Mouse (Mus musculus) CH12.LX (cell line): ENCODE data around the gene Ankrd2. TPM values are rescaled to one million over a fixed set of nuclear protein-coding genes. Genes with fewer than 3 reads are reported as not detected.

Source experiments
- DNase-seq: peaks from one replicate; pipeline ENCODE4 v3.0.0-alpha.2; 2013; ENCODE audit errors: extremely low read depth
- H3K27ac ChIP-seq: 2 replicates; pipeline ENCODE4 v1.5.1; 2012; ENCODE audit warnings: low read depth, mild to moderate bottlenecking, control low read depth, moderate library complexity; ENCODE audit not compliant: insufficient read depth
- H3K27me3 ChIP-seq: replicated peaks from 2 replicates; pipeline ENCODE3; 2012; ENCODE audit warnings: inconsistent platforms
- H3K36me3 ChIP-seq, 2 experiments: replicated peaks in 1 of 2; 2 replicates each; pipeline versions ENCODE3 to v1.6.1; 2012; ENCODE audit warnings: inconsistent platforms in 1 of 2, low read length in 1 of 2, mild to moderate bottlenecking in 1 of 2, mixed read lengths in 1 of 2, moderate library complexity in 1 of 2; ENCODE audit not compliant: control insufficient read depth in 1 of 2, insufficient read depth in 1 of 2
- H3K4me1 ChIP-seq, 2 experiments: 2 replicates each; pipeline ENCODE4 v1.6.1; 2012; ENCODE audit warnings: inconsistent platforms in 1 of 2, moderate library complexity in 1 of 2; ENCODE audit not compliant: insufficient read depth in 2 of 2, control insufficient read depth in 1 of 2
- H3K4me2 ChIP-seq: 2 replicates; pipeline ENCODE4 v1.6.1; 2012; ENCODE audit warnings: low read depth, mild to moderate bottlenecking, control low read depth; ENCODE audit not compliant: poor library complexity, insufficient read depth, severe bottlenecking
- H3K4me3 ChIP-seq, 3 experiments: fragments of 150-350 bp in 1 of 3; sonication (generic) in 1 of 3; replicated peaks in 1 of 3; 2 replicates each; pipeline versions ENCODE3 to v1.5.1; 2011 to 2012; ENCODE audit warnings: low read depth in 2 of 3, low read length in 2 of 3, mild to moderate bottlenecking in 2 of 3, moderate library complexity in 2 of 3, control low read depth in 1 of 3, improper control_type of control experiment in 1 of 3, inconsistent platforms in 1 of 3, mixed read lengths in 1 of 3; ENCODE audit not compliant: poor library complexity in 1 of 3
- H3K79me2 ChIP-seq: replicated peaks from 2 replicates; pipeline ENCODE4 v1.6.1; 2012; ENCODE audit warnings: mild to moderate bottlenecking, moderate library complexity; ENCODE audit not compliant: control insufficient read depth, poor library complexity, insufficient read depth, severe bottlenecking; ENCODE audit errors: extremely low read depth
- H3K9ac ChIP-seq: 2 replicates; pipeline ENCODE4 v1.6.1; 2012; ENCODE audit warnings: low read depth, mild to moderate bottlenecking, control low read depth, moderate library complexity; ENCODE audit not compliant: insufficient read depth
- H3K9me3 ChIP-seq: replicated peaks from 2 replicates; pipeline ENCODE3; 2012; ENCODE audit warnings: low read length, inconsistent platforms, mixed read lengths
- BHLHE40 ChIP-seq: IDR thresholded peaks from 2 replicates; pipeline ENCODE4 v1.6.1; 2011; ENCODE audit warnings: mild to moderate bottlenecking, low read depth, low read length, improper control_type of control experiment
- CHD1 ChIP-seq: IDR thresholded peaks from 2 replicates; pipeline ENCODE4 v1.6.1; 2012; ENCODE audit warnings: low read depth, low read length, improper control_type of control experiment, inconsistent platforms
- ETS1 ChIP-seq: conservative IDR thresholded peaks from 2 replicates; pipeline ENCODE4 v1.6.1; 2012; ENCODE audit warnings: low read depth, mild to moderate bottlenecking, inconsistent platforms, low read length, improper control_type of control experiment, moderate library complexity
- GABPA ChIP-seq: IDR thresholded peaks from 2 replicates; pipeline ENCODE4 v1.6.1; 2012; ENCODE audit warnings: low read depth, low read length, improper control_type of control experiment, inconsistent platforms; ENCODE audit not compliant: insufficient replicate concordance
- IRF4 ChIP-seq: IDR thresholded peaks from 2 replicates; pipeline ENCODE4 v1.6.1; 2014; ENCODE audit warnings: low read depth, mild to moderate bottlenecking, inconsistent platforms, low read length, improper control_type of control experiment
- JUN ChIP-seq: IDR thresholded peaks from 2 replicates; pipeline ENCODE4 v1.6.1; 2011; ENCODE audit warnings: low read depth, mild to moderate bottlenecking, low read length, improper control_type of control experiment, moderate library complexity; ENCODE audit not compliant: insufficient read depth
- JUND ChIP-seq: conservative IDR thresholded peaks from 2 replicates; pipeline ENCODE4 v1.6.1; 2011; ENCODE audit warnings: low read depth, low read length, improper control_type of control experiment
- MAFK ChIP-seq: IDR thresholded peaks from 2 replicates; pipeline ENCODE4 v1.6.1; 2011; ENCODE audit warnings: low read length, improper control_type of control experiment; ENCODE audit not compliant: insufficient replicate concordance
- MAZ ChIP-seq: IDR thresholded peaks from 2 replicates; pipeline ENCODE4 v1.6.1; 2012; ENCODE audit warnings: low read depth, mild to moderate bottlenecking, inconsistent platforms, low read length, improper control_type of control experiment, moderate library complexity
- MEF2A ChIP-seq: IDR thresholded peaks from 2 replicates; pipeline ENCODE4 v1.6.1; 2014; ENCODE audit warnings: low read depth, mild to moderate bottlenecking, inconsistent platforms, low read length, improper control_type of control experiment, borderline replicate concordance
- MYC ChIP-seq: IDR thresholded peaks from 2 replicates; pipeline ENCODE4 v1.6.1; 2011; ENCODE audit warnings: low read depth, mild to moderate bottlenecking, improper control_type of control experiment, low read length
- NELFE ChIP-seq: IDR thresholded peaks from 2 replicates; pipeline ENCODE4 v1.6.1; 2011; ENCODE audit warnings: low read depth, low read length, improper control_type of control experiment
- NRF1 ChIP-seq: IDR thresholded peaks from 2 replicates; pipeline ENCODE4 v1.6.1; 2014; ENCODE audit warnings: low read depth, mild to moderate bottlenecking, inconsistent platforms, low read length, improper control_type of control experiment, moderate library complexity
- POLR2A ChIP-seq: IDR thresholded peaks from 2 replicates; pipeline ENCODE4 v1.6.1; 2011; ENCODE audit warnings: low read depth, mild to moderate bottlenecking, improper control_type of control experiment, low read length
- POLR2AphosphoS2 ChIP-seq: IDR thresholded peaks from 2 replicates; pipeline ENCODE4 v1.6.1; 2011; ENCODE audit warnings: low read depth, low read length, improper control_type of control experiment
- RAD21 ChIP-seq: IDR thresholded peaks from 2 replicates; pipeline ENCODE4 v1.6.1; 2011; ENCODE audit warnings: low read depth, mild to moderate bottlenecking, low read length, improper control_type of control experiment, moderate library complexity
- RCOR1 ChIP-seq: conservative IDR thresholded peaks from 2 replicates; pipeline ENCODE4 v1.6.1; 2012; ENCODE audit warnings: low read depth, mild to moderate bottlenecking, inconsistent platforms, low read length, improper control_type of control experiment
- SIN3A ChIP-seq: IDR thresholded peaks from 2 replicates; pipeline ENCODE4 v1.6.1; 2012; ENCODE audit warnings: low read length, improper control_type of control experiment, inconsistent platforms
- SMC3 ChIP-seq: IDR thresholded peaks from 2 replicates; pipeline ENCODE4 v1.6.1; 2011; ENCODE audit warnings: low read depth, low read length, improper control_type of control experiment
- TBP ChIP-seq: conservative IDR thresholded peaks from 2 replicates; pipeline ENCODE4 v1.6.1; 2011; ENCODE audit warnings: low read depth, low read length, improper control_type of control experiment
- TCF12 ChIP-seq: IDR thresholded peaks from 2 replicates; pipeline ENCODE4 v1.6.1; 2014; ENCODE audit warnings: low read depth, mild to moderate bottlenecking, inconsistent platforms, low read length, improper control_type of control experiment
- ZC3H11A ChIP-seq: IDR thresholded peaks from 2 replicates; pipeline ENCODE4 v1.6.1; 2012; ENCODE audit warnings: low read depth, mild to moderate bottlenecking, inconsistent platforms, low read length, improper control_type of control experiment
- ZMIZ1 ChIP-seq: IDR thresholded peaks from 2 replicates; pipeline ENCODE4 v1.6.1; 2012; ENCODE audit warnings: low read depth, mild to moderate bottlenecking, inconsistent platforms, low read length, improper control_type of control experiment
- dilution Hi-C: fragments of 300-500 bp; cut with MboI; formaldehyde crosslinking; loops from 2 replicates; pipeline ENCODE4 v1.14.3; 2020; ENCODE audit warnings: low sequenced_read_pairs; ENCODE audit not compliant: extremely low pct_unique_long_range_greater_than_20kb, extremely low pct_ligation_motif_present
- in situ Hi-C: fragments of 300-500 bp; cut with MboI; formaldehyde crosslinking; loops from 3 replicates; pipeline ENCODE4 v1.14.3; 2019; ENCODE audit warnings: low sequenced_read_pairs, low pct_ligation_motif_present, low pct_unique_long_range_greater_than_20kb, mixed read lengths
- polyA plus RNA-seq: library from polyadenylated mRNA; unstranded; fragments of >175 nt; gene quantifications from 2 replicates; pipeline ENCODE4 v1.2.1, GENCODE M21; 2012; ENCODE audit warnings: low read depth; ENCODE audit not compliant: insufficient read length
- total RNA-seq, 2 experiments: library from RNA; depleted of rRNA; stranded (reverse); fragments of 300-350 nt in 1 of 2; fragments of >200 nt in 1 of 2; gene quantifications; 2 replicates each; pipeline ENCODE4 v1.2.3; 2012 to 2014

Ankrd2 gene
- total and polyA plus RNA-seq, 3 experiments: not detected

- H3K9ac ChIP-seq: no peak overlapping the region
- no peak overlapping the region for H3K4me2 ChIP-seq
- no peak for TF ChIP-seq MEF2A
- H3K4me3 ChIP-seq: no peak overlapping the region
- no peaks in the 10 kb centered on the region for H3K79me2 ChIP-seq
- in situ Hi-C loops (no loop called here), dilution Hi-C loops (no loop called here)
- H3K36me3 ChIP-seq: no peaks in the 10 kb centered on the region
- H3K27me3 ChIP-seq: peaks cover 53% of the 10 kb centered on the region
- H3K9me3 ChIP-seq: no peaks in the 10 kb centered on the region
- no peak for DNase-seq
- no peak overlapping the region for H3K27ac ChIP-seq
- no peaks in the 10 kb centered on the region for H3K4me1 ChIP-seq
These were observed 21.1 kb downstream of the Ankrd2 start for GRCm38 (mm10) chr19:42056719-42057409.

GRCm38 (mm10) chr19:42058426-42058825 lies 22.6 kb downstream of the Ankrd2 start:
- Histone ChIP-seq H3K27ac (no peak overlapping the region), H3K36me3 (no peaks in the 10 kb centered on the region), H3K79me2 (no peaks in the 10 kb centered on the region), H3K9me3 (no peaks in the 10 kb centered on the region), H3K27me3 (peaks cover 63% of the 10 kb centered on the region), H3K4me3 (no peak overlapping the region), H3K4me2 (no peak overlapping the region), H3K9ac (no peak overlapping the region), H3K4me1 (no peaks in the 10 kb centered on the region)
- dilution Hi-C loops (no loop called here), in situ Hi-C loops (no loop called here)
- TF ChIP-seq MEF2A: no peak
- no peak for TF ChIP-seq CHD1
- TF ChIP-seq ZC3H11A: no peak
- TF ChIP-seq ZMIZ1: no peak
- no peak for TF ChIP-seq JUND
- no peak for TF ChIP-seq NRF1
- TF ChIP-seq MAZ: no peak
- no peak for TF ChIP-seq TCF12
- no peak for TF ChIP-seq POLR2A
- no peak for TF ChIP-seq RAD21
- no peak for TF ChIP-seq BHLHE40
- DNase-seq: no peak

GRCm38 (mm10) chr19:42061443-42061842 lies 25.6 kb downstream of the Ankrd2 start:
- Histone ChIP-seq H3K9ac (no peak overlapping the region), H3K36me3 (no peaks in the 10 kb centered on the region), H3K4me1 (no peaks in the 10 kb centered on the region), H3K4me2 (no peak overlapping the region), H3K27me3 (peaks cover 61% of the 10 kb centered on the region), H3K9me3 (no peaks in the 10 kb centered on the region), H3K4me3 (no peak overlapping the region), H3K27ac (no peak overlapping the region), H3K79me2 (no peaks in the 10 kb centered on the region)
- in situ Hi-C loops (no loop called here), dilution Hi-C loops (no loop called here)
- no peak for TF ChIP-seq GABPA
- TF ChIP-seq SMC3: no peak
- TF ChIP-seq MYC: no peak
- TF ChIP-seq IRF4: no peak
- no peak for TF ChIP-seq NRF1
- TF ChIP-seq ETS1: no peak
- no peak for TF ChIP-seq MAFK
- TF ChIP-seq RAD21: no peak
- no peak for TF ChIP-seq NELFE
- TF ChIP-seq SIN3A: no peak
- no peak for TF ChIP-seq RCOR1
- TF ChIP-seq MEF2A: no peak
- TF ChIP-seq TBP: no peak
- TF ChIP-seq CHD1: no peak
- TF ChIP-seq POLR2AphosphoS2: no peak
- TF ChIP-seq JUN: no peak
- DNase-seq: no peak
